Mouse (Mus musculus): ENCODE measurements at regions not wholly inside any gene's neighbourhood (a gene's known extent, or its start where the extent isn't known, plus 50 kb on each side); places are given as distances from the start of the nearest gene placed in this dataset.

DNA sequence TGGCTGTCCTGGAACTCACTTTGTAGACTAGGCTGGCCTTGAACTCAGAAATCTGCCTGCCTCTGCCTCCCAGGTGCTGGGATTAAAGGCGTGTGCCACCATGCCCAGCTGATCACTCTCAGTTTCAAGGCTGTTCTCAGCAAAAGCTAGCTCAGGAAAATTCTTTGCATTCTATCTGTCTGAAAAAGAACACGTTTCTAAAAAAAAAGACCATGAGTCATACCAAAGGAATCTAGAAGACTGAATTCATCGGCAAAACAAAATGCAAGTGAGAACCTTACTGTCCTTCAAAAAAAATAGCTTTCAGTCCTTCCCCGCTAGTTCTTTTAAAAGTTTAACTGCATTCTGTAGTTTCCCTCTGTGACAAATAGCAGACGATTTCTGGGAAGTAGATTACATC is 596.3 kb upstream of the Syt1 start:
- H3K9ac ChIP-seq (ENCODE audit: control insufficient read depth, low read depth, low read length, poor library complexity, severe bottlenecking) = no peak overlapping the region
- no peaks in the 10 kb centered on the region for H3K9me3 ChIP-seq (replicated peaks; ENCODE audit: insufficient read depth, low read length)
- H3K79me2 ChIP-seq (ENCODE audit: control insufficient read depth, insufficient read depth, low read length, poor library complexity) = no peaks in the 10 kb centered on the region
- no peak overlapping the region for H3K4me3 ChIP-seq (ENCODE audit: control insufficient read depth in 1 of 2, insufficient read depth in 1 of 2, low read depth in 2 of 2, low read length in 2 of 2)
- TF ChIP-seq HCFC1 (IDR thresholded peaks at IDR 0.05; ENCODE audit: low read depth, low read length) (no peak), TBP (IDR thresholded peaks at IDR 0.05; ENCODE audit: low read depth, low read length) (no peak), NELFE (IDR thresholded peaks at IDR 0.05; ENCODE audit: low read depth, low read length) (no peak)
- H3K4me1 ChIP-seq (ENCODE audit: control insufficient read depth in 1 of 2, insufficient read depth in 2 of 2, low read length in 2 of 2) = no peaks in the 10 kb centered on the region
- DNase-seq (ENCODE audit: low read depth, low spot score) = no peak
- H3K36me3 ChIP-seq (ENCODE audit: control insufficient read depth in 1 of 2, insufficient read depth in 2 of 2, low read length in 2 of 2) = no peaks in the 10 kb centered on the region
- no peak overlapping the region for H3K27ac ChIP-seq (ENCODE audit: control insufficient read depth, low read depth, low read length)
- H3K27me3 ChIP-seq (ENCODE audit: control insufficient read depth in 1 of 2, insufficient read depth in 2 of 2, low read length in 2 of 2) = no peaks in the 10 kb centered on the region

DNA sequence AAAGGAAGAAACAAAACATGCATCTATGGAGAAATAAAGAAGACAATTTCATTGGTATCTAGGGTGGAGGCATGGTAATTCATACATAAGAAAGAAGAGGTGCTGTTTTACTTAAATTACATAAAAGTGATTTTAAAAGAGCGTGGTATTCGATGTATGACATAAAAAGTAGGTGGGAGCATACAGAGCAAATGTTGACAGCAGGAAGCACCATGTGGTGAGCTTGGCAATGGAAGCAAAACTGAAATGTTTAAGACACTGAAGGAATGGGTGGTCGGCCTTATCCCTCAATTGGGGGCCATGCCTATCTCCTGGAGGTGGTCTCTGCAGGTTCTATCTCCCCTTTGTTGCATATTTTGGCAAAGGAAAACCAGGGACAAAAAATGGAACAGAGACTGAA is 592.5 kb upstream of the Syt1 start:
- Histone ChIP-seq H3K4me1 (ENCODE audit: control insufficient read depth in 1 of 2, insufficient read depth in 2 of 2, low read length in 2 of 2) (no peaks in the 10 kb centered on the region), H3K9me3 (replicated peaks; ENCODE audit: insufficient read depth, low read length) (no peaks in the 10 kb centered on the region), H3K9ac (ENCODE audit: control insufficient read depth, low read depth, low read length, poor library complexity, severe bottlenecking) (no peak overlapping the region), H3K27ac (ENCODE audit: control insufficient read depth, low read depth, low read length) (no peak overlapping the region), H3K79me2 (ENCODE audit: control insufficient read depth, insufficient read depth, low read length, poor library complexity) (no peaks in the 10 kb centered on the region), H3K27me3 (ENCODE audit: control insufficient read depth in 1 of 2, insufficient read depth in 2 of 2, low read length in 2 of 2) (no peaks in the 10 kb centered on the region), H3K36me3 (ENCODE audit: control insufficient read depth in 1 of 2, insufficient read depth in 2 of 2, low read length in 2 of 2) (no peaks in the 10 kb centered on the region), H3K4me3 (ENCODE audit: control insufficient read depth in 1 of 2, insufficient read depth in 1 of 2, low read depth in 2 of 2, low read length in 2 of 2) (no peak overlapping the region)
- no peak for DNase-seq (ENCODE audit: low read depth, low spot score)
- TF ChIP-seq ETS1 (IDR thresholded peaks at IDR 0.05; ENCODE audit: low read depth, low read length) = no peak
- TF ChIP-seq JUND (IDR thresholded peaks at IDR 0.05; ENCODE audit: low read depth, low read length) = no peak
- no peak for TF ChIP-seq CHD2 (IDR thresholded peaks at IDR 0.05; ENCODE audit: low read length)
- TF ChIP-seq GATA1 (IDR thresholded peaks at IDR 0.05; ENCODE audit: low read depth, low read length) = no peak

DNA sequence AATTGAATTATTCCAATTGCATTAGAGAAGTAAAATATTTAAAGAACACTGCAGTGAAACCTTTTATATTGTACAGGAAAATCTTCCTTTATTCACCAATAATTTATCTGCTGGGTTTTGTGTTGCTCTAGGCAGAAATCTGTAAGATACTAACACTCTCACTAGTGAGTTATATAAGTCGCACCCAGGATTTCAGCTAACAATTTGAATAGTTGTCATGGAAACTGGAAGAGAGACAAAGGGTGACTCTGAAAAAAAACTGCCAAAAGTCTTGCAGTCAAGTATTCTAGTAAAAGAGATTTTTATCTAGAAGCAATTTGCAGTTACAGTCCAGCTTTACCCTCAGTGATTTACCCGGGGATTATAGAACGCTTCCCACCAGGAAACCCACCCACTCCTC is 587.8 kb upstream of the Syt1 start:
- Histone ChIP-seq H3K79me2 (ENCODE audit: control insufficient read depth, insufficient read depth, low read length, poor library complexity) (no peaks in the 10 kb centered on the region), H3K36me3 (ENCODE audit: control insufficient read depth in 1 of 2, insufficient read depth in 2 of 2, low read length in 2 of 2) (no peaks in the 10 kb centered on the region), H3K27me3 (ENCODE audit: control insufficient read depth in 1 of 2, insufficient read depth in 2 of 2, low read length in 2 of 2) (no peaks in the 10 kb centered on the region), H3K9ac (ENCODE audit: control insufficient read depth, low read depth, low read length, poor library complexity, severe bottlenecking) (no peak overlapping the region), H3K4me3 (ENCODE audit: control insufficient read depth in 1 of 2, insufficient read depth in 1 of 2, low read depth in 2 of 2, low read length in 2 of 2) (no peak overlapping the region), H3K27ac (ENCODE audit: control insufficient read depth, low read depth, low read length) (no peak overlapping the region), H3K4me1 (ENCODE audit: control insufficient read depth in 1 of 2, insufficient read depth in 2 of 2, low read length in 2 of 2) (no peaks in the 10 kb centered on the region), H3K9me3 (replicated peaks; ENCODE audit: insufficient read depth, low read length) (no peaks in the 10 kb centered on the region)
- TF ChIP-seq MYC (IDR thresholded peaks at IDR 0.05; ENCODE audit: low read depth, low read length) (no peak), POLR2AphosphoS2 (IDR thresholded peaks at IDR 0.05; ENCODE audit: low read length) (no peak), ZMIZ1 (IDR thresholded peaks at IDR 0.05; ENCODE audit: low read depth, low read length) (no peak), ZKSCAN1 (IDR thresholded peaks at IDR 0.05; ENCODE audit: low read depth, low read length) (no peak), ETS1 (IDR thresholded peaks at IDR 0.05; ENCODE audit: low read depth, low read length) (no peak), NELFE (IDR thresholded peaks at IDR 0.05; ENCODE audit: low read depth, low read length) (no peak), ZNF384 (IDR thresholded peaks at IDR 0.05; ENCODE audit: low read depth, low read length) (no peak), ZC3H11A (IDR thresholded peaks at IDR 0.05; ENCODE audit: low read depth, low read length) (no peak), RCOR1 (IDR thresholded peaks at IDR 0.05; ENCODE audit: low read depth, low read length) (no peak), EP300 (IDR thresholded peaks at IDR 0.05; ENCODE audit: low read depth in 1 of 2, low read length in 2 of 2) (no peak), TCF12 (IDR thresholded peaks at IDR 0.05; ENCODE audit: low read depth, low read length) (no peak), HCFC1 (IDR thresholded peaks at IDR 0.05; ENCODE audit: low read depth, low read length) (no peak), GABPA (IDR thresholded peaks at IDR 0.05; ENCODE audit: low read depth, low read length) (no peak), TAL1 (IDR thresholded peaks at IDR 0.05; ENCODE audit: low read length) (no peak)
- DNase-seq (ENCODE audit: low read depth, low spot score) = no peak

All from MEL (cell line).